Mouse (Mus musculus) thymus, adult 2 months (tissue): Measurements from ENCODE around the gene Ung. TPM values are rescaled to one million over a fixed set of nuclear protein-coding genes. Genes with fewer than 3 reads are reported as not detected.

Experiments
- DNase-seq: peaks from one replicate; pipeline ENCODE4 v3.0.0; 2021
- H3K27ac ChIP-seq: fragments of 200-500 bp; 2 replicates; pipeline ENCODE4 v1.5.1; 2012; ENCODE audit warnings: low read length, control low read depth; ENCODE audit not compliant: control insufficient read depth, insufficient read depth
- H3K27me3 ChIP-seq: fragments of 200-500 bp; 2 replicates; pipeline ENCODE4 v1.6.1; 2012; ENCODE audit warnings: mild to moderate bottlenecking, low read length, moderate library complexity, mixed read lengths; ENCODE audit not compliant: control insufficient read depth, insufficient read depth
- H3K36me3 ChIP-seq: fragments of 200-500 bp; 2 replicates; pipeline ENCODE4 v1.6.1; 2012; ENCODE audit warnings: mild to moderate bottlenecking, low read length, moderate library complexity; ENCODE audit not compliant: control insufficient read depth, insufficient read depth
- H3K4me1 ChIP-seq: fragments of 200-500 bp; replicated peaks from 2 replicates; pipeline ENCODE4 v1.6.1; 2012; ENCODE audit warnings: low read length; ENCODE audit not compliant: control insufficient read depth, insufficient read depth
- H3K4me3 ChIP-seq: fragments of 200-500 bp; 2 replicates; pipeline ENCODE4 v1.5.1; 2012; ENCODE audit warnings: mild to moderate bottlenecking, low read length, control low read depth, moderate library complexity; ENCODE audit not compliant: control insufficient read depth, insufficient read depth
- CTCF ChIP-seq: fragments of 200-500 bp; IDR thresholded peaks from 2 replicates; pipeline ENCODE4 v1.5.1; 2012; ENCODE audit warnings: mild to moderate bottlenecking, control low read depth, low read length, moderate library complexity, borderline replicate concordance; ENCODE audit not compliant: control insufficient read depth, poor library complexity, insufficient read depth; ENCODE audit errors: extremely low read depth
- POLR2A ChIP-seq: fragments of 200-500 bp; IDR thresholded peaks from 2 replicates; pipeline ENCODE4 v1.6.1; 2012; ENCODE audit warnings: mild to moderate bottlenecking, low read length, control low read depth, moderate library complexity; ENCODE audit not compliant: control insufficient read depth, poor library complexity, insufficient read depth; ENCODE audit errors: extremely low read depth
- WGBS: fragments of 180-500 bp; shearing (Covaris S2); methylation state at CpG from one replicate; pipeline ENCODE4 v1.1.7; 2018; 5-methylcytosine and 5-hydroxymethylcytosine counted together
- polyA plus RNA-seq: library from polyadenylated mRNA; depleted of rRNA; stranded (reverse); fragments of >200 nt; gene quantifications from 2 replicates; pipeline ENCODE4 v1.2.3, GENCODE M21; 2012

The Ung gene
- polyA plus RNA-seq, 1 experiment, result 21.7 TPM

- no peak overlapping the region for H3K4me3 ChIP-seq
- no peak for DNase-seq
- WGBS, result 97% methylated on average over 3 of the region's 3 CpGs
- peaks cover 10% of the 10 kb centered on the region; the same call in 1 of the 2 replicates for H3K4me1 ChIP-seq
- H3K27ac ChIP-seq, result no peak overlapping the region
- TF ChIP-seq POLR2A (no peak), CTCF (no peak)
- peaks cover 7% of the 10 kb centered on the region for H3K36me3 ChIP-seq
- no peaks in the 10 kb centered on the region for H3K27me3 ChIP-seq
Measured at GRCm38 (mm10) chr5:114126008-114126407, 4.2 kb upstream of the Ung start.

- 86% methylated on average over 7 of the region's 7 CpGs for WGBS
- Histone ChIP-seq H3K27me3 (no peaks in the 10 kb centered on the region), H3K4me3 (no peak overlapping the region), H3K4me1 (peaks cover 14% of the 10 kb centered on the region), H3K27ac (no peak overlapping the region), H3K36me3 (peaks cover 4% of the 10 kb centered on the region)
- DNase-seq, result no peak
- TF ChIP-seq CTCF (no peak), POLR2A (no peak)
Measured at GRCm38 (mm10) chr5:114126499-114127244, 3.5 kb upstream of the Ung start.

- Histone ChIP-seq H3K4me3 (peak within 1 kb of the TSS; percentile 55), H3K27me3 (no peaks in the 10 kb centered on the region), H3K27ac (peak within 1 kb of the TSS; percentile 29; the same call in 1 of the 2 replicates), H3K36me3 (0 out of 2 replicates have a peak, but pooled peaks cover 4% of the 10 kb centered on the region), H3K4me1 (peaks cover 18% of the 10 kb centered on the region)
- TF ChIP-seq POLR2A (no peak), CTCF (peak; percentile 98)
- peak; percentile 86 for DNase-seq
- 3% methylated on average over 69 of the region's 69 CpGs for WGBS
Measured at GRCm38 (mm10) chr5:114127374-114128349, 2.5 kb upstream of the Ung start, which contains the start of gene Alkbh2. TSS of gene Alkbh2 (minus strand) at chr5:114128218.

- H3K4me3 ChIP-seq, result no peak overlapping the region
- 87% methylated on average over 15 of the region's 15 CpGs for WGBS
Measured at GRCm38 (mm10) chr5:114129550-114130210, 506 bp upstream of the Ung start.

GRCm38 (mm10) chr5:114130698-114131520 lies 723 bp downstream of the Ung start:
- WGBS, result under 1% methylated on average over 87 of the region's 87 CpGs
- TF ChIP-seq CTCF (0 out of 2 replicates have a peak, but pooled peaks have one; percentile 41), POLR2A (no peak)
- peaks cover 24% of the 10 kb centered on the region for H3K4me1 ChIP-seq

More at GRCm38 (mm10) chr5:114129550-114130210, 506 bp upstream of the Ung start:
- Histone ChIP-seq H3K27ac (no peak overlapping the region), H3K4me1 (peaks cover 18% of the 10 kb centered on the region), H3K36me3 (no peaks in the 10 kb centered on the region), H3K27me3 (no peaks in the 10 kb centered on the region)
- TF ChIP-seq CTCF (no peak), POLR2A (no peak)
- peak; percentile 13 for DNase-seq

More at GRCm38 (mm10) chr5:114130698-114131520, 723 bp downstream of the Ung start:
- Histone ChIP-seq H3K36me3 (no peaks in the 10 kb centered on the region), H3K27me3 (no peaks in the 10 kb centered on the region), H3K4me3 (peak overlapping the region; percentile 52), H3K27ac (peak overlapping the region; percentile 14; the same call in 1 of the 2 replicates)
- DNase-seq, result peak; percentile 93
